Mouse (Mus musculus) kidney, embryonic 14.5 days (tissue): ENCODE results near the gene Ufd1. TPM values are rescaled to one million over a fixed set of nuclear protein-coding genes. Genes with fewer than 3 reads are reported as not detected.
"Not testable (repeated sequence)": the region's sequence is repeated elsewhere in the genome, so short reads cannot be mapped to it uniquely, and the experiment has no call there.

Experiments
- ATAC-seq: fragments of 200-750 bp; cut with Nextera tagmentation; 2 replicates; pipeline ENCODE4 v1.8.0; 2017; ENCODE audit warnings: moderate number of reproducible peaks, mild to moderate bottlenecking, moderate TSS enrichment, moderate library complexity; ENCODE audit not compliant: low FRiP score, low TSS enrichment
- H3K27ac ChIP-seq: fragments of 300-500 bp; sonication (generic); 2 replicates; pipeline ENCODE4 v1.5.1; 2014; ENCODE audit warnings: low read depth, mild to moderate bottlenecking, low read length, moderate library complexity, mixed read lengths
- H3K27me3 ChIP-seq: fragments of 300-500 bp; sonication (generic); 2 replicates; pipeline ENCODE4 v1.6.1; 2014; ENCODE audit warnings: mild to moderate bottlenecking, low read length; ENCODE audit not compliant: control insufficient read depth, insufficient read depth
- H3K36me3 ChIP-seq: fragments of 300-500 bp; sonication (generic); 2 replicates; pipeline ENCODE4 v1.6.1; 2014; ENCODE audit warnings: low read length, mixed read lengths; ENCODE audit not compliant: control insufficient read depth, insufficient read depth
- H3K4me1 ChIP-seq: fragments of 300-500 bp; sonication (generic); 2 replicates; pipeline ENCODE4 v1.6.1; 2014; ENCODE audit warnings: low read length, mixed read lengths; ENCODE audit not compliant: control insufficient read depth, insufficient read depth
- H3K4me2 ChIP-seq: fragments of 300-500 bp; sonication (generic); replicated peaks from 2 replicates; pipeline ENCODE4 v1.6.1; 2014; ENCODE audit warnings: low read depth, mild to moderate bottlenecking, low read length
- H3K4me3 ChIP-seq: fragments of 300-500 bp; sonication (generic); 2 replicates; pipeline ENCODE4 v1.5.1; 2014; ENCODE audit warnings: mild to moderate bottlenecking, low read length
- H3K9ac ChIP-seq: fragments of 300-500 bp; sonication (generic); 2 replicates; pipeline ENCODE4 v1.6.1; 2014; ENCODE audit warnings: low read depth, mild to moderate bottlenecking, low read length, moderate library complexity
- H3K9me3 ChIP-seq: fragments of 300-500 bp; sonication (generic); 2 replicates; pipeline ENCODE4 v1.6.1; 2016; ENCODE audit warnings: low read length; ENCODE audit not compliant: control insufficient read depth
- WGBS: fragments of 180-500 bp; shearing (Covaris S2); extraction: QIAGEN DNeasy Blood & Tissue Kit; methylation state at CpG from one replicate; pipeline ENCODE4 v1.1.7; 2014; 5-methylcytosine and 5-hydroxymethylcytosine counted together
- polyA plus RNA-seq: library from polyadenylated mRNA; unstranded; fragments of >200 nt; fragmentation: Nextera tagmentation; extraction: Ambion mirVana; gene quantifications from 2 replicates; pipeline ENCODE4 v1.2.1, GENCODE M21; 2014

Ufd1 gene
- polyA plus RNA-seq, 1 experiment from 2014 or later: 83.8 TPM

- Histone ChIP-seq H3K4me3 (no peak overlapping the region), H3K9ac (no peak overlapping the region), H3K27ac (no peak overlapping the region), H3K9me3 (peaks cover 3% of the 10 kb centered on the region; the same call in 1 of the 2 replicates), H3K4me1 (no peaks in the 10 kb centered on the region), H3K4me2 (no peak overlapping the region), H3K27me3 (no peaks in the 10 kb centered on the region), H3K36me3 (no peaks in the 10 kb centered on the region)
- no peak for ATAC-seq
- 68% methylated on average over 1 of the region's 1 CpGs for WGBS
These were observed 48.6 kb downstream of the Ufd1 start for GRCm38 (mm10) chr16:18860186-18860585.

- H3K36me3 ChIP-seq: peaks cover 31% of the 10 kb centered on the region
- not testable (repeated sequence) for H3K9me3 ChIP-seq, ATAC-seq, H3K4me2 ChIP-seq, H3K9ac ChIP-seq, H3K27ac ChIP-seq, H3K4me3 ChIP-seq, H3K4me1 ChIP-seq, H3K27me3 ChIP-seq
- 92% methylated on average over 1 of the region's 1 CpGs for WGBS
These were observed 58.9 kb downstream of the Ufd1 start for GRCm38 (mm10) chr16:18870495-18870894.

DNA sequence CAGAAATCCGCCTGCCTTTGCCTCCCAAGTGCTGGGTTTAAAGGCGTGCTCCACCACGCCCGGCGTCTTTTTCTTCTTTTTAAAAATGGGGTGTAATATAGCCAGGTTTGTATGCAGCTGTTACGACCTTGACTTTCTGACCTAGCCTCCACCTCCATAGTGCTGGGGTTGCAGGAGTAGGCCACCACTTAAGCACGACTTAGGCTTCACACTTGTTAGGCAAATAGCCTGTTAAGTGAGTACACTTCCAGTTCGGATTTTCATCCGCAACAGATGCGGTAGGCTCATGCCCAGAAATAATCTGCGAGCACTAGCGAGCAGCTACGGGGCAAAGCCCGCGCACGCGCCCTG is 64.5 kb downstream of the Ufd1 start:
- Histone ChIP-seq H3K4me1 (peaks cover 5% of the 10 kb centered on the region; the same call in 1 of the 2 replicates), H3K9me3 (no peaks in the 10 kb centered on the region), H3K4me3 (peak overlapping the region; percentile 89), H3K36me3 (peaks cover 32% of the 10 kb centered on the region), H3K4me2 (peak overlapping the region; percentile 85), H3K27ac (peak overlapping the region; percentile 95), H3K9ac (peak overlapping the region; percentile 78), H3K27me3 (no peaks in the 10 kb centered on the region)
- ATAC-seq: no peak
- WGBS: 1% methylated on average over 17 of the region's 17 CpGs

DNA sequence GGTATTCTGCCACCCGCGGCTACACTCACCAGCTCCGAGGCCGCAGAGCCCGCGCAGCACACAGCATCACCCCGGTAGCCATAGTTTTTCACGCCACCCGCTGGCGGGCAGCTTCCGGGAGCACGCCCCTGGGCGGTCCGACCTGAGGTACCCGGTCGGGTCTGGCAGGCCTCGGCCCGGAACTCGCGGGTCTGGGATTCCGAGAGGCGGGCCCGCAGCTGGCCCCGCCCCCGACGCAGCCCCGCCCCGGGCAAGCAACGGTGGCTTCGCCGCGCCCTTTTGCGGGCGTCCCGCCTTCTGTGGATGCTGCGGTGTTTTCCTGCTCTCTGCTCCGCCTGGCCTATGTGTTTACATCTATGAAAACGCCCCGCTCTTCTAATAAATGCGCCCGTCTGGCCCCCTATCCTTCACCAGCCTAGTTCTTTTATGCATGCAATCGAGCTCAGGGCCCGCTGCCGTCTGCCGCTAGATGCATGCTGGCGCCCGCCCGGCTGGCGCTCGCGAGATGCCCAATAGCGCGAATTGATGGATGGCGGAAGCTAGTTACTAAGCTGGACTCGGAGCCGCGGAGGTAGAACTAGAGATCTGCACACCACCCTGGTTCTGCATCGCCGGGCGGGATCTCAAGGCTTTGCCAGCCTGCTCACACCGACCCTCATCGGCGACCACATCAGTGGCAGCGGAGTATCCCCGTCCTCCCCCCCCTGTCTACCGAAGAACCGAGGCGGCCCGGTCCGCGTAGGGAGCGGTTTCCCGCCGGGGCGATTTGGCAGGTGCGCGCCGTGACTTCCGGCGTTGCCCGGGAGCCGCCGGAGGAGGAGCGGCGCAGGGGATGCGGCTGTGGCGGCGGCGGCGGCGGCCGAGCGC is 65.1 kb downstream of the Ufd1 start, which contains the start of the genes Mrpl40 and Hira:
Gene Mrpl40 (minus strand): TSS at position 421 of the 867 bp plus-strand sequence.
Gene Hira (plus strand): TSS at position 596 of the 867 bp plus-strand sequence.
- under 1% methylated on average over 83 of the region's 93 CpGs for WGBS
- peak within 1 kb of the TSS; percentile 89 for H3K4me3 ChIP-seq
- peak within 1 kb of the TSS; percentile 95 for H3K27ac ChIP-seq
- peaks cover 27% of the 10 kb centered on the region for H3K36me3 ChIP-seq
- ATAC-seq: peak; percentile 97
- peak within 1 kb of the TSS; percentile 85 for H3K4me2 ChIP-seq
- no peaks in the 10 kb centered on the region for H3K9me3 ChIP-seq
- H3K9ac ChIP-seq: peak within 1 kb of the TSS; percentile 78
- peaks cover 5% of the 10 kb centered on the region; the same call in 1 of the 2 replicates for H3K4me1 ChIP-seq
- H3K27me3 ChIP-seq: no peaks in the 10 kb centered on the region

DNA sequence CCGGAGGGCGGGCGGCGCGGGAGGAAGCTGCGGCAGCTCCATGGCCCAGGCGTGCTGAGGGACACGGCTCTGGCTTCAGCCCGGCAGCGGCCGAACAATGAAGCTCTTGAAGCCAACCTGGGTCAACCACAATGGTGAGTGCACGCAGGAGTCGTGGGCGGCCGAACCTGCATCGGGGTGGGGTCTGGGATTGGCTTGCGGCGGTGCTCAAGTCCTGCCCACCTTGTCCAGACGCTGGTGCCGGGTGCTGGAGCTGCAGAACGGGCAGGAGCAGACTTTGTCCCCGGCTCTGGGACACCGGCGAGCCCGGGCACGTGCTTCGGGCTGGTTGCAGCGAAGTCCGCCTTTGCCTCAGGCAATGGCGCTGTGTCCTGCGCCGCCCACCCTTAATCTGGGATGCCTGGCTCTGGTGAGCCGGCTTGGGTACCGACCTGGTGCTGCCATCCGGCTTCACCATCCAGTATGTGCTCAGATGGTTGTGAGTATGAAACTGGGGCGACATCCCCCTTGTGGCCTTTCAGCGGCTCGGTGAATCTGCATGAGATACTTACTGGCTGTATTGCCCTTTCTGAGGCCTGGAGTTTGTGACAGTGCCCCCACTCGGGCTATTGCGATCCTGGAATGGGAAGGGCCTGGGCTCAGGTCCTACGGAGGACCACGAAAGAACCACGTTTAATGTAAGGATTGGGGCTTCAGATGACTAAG is 66.0 kb downstream of the Ufd1 start:
- peaks cover 18% of the 10 kb centered on the region for H3K36me3 ChIP-seq
- peak; percentile 26 for ATAC-seq
- under 1% methylated on average over 40 of the region's 43 CpGs for WGBS

DNA sequence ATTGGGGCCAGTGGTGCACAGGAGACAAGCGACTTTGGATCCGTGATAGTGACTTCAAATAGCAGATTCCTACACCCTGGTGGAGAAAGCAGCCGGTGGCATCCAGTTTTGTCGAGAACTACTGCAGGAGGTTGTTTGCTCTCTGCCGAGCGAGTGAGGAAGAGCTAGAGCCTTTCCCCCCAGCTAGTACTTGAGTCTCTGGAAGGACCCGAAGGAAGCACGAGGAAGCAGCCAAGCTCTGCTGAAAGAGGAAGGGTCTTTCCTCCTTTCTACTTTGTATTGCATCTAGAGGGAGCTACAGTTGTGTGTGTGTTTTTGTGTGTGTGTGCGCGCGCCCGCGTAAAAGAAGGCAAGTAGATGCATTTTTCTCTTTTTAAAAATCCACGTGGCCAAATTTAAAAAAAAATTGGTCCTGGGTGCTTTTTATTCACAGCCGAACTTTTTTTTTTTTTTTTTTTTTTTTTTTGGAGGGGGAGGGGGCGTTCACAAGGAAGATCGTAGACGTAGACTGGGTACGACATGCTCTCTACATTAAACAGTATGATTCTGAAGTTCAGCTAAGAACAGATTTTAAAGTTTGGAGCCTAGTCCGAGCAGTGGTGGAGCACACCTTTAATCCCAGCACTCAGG is 66.6 kb downstream of the Ufd1 start:
- Histone ChIP-seq H3K9ac (peak overlapping the region; percentile 78), H3K27ac (peak overlapping the region; percentile 95), H3K27me3 (no peaks in the 10 kb centered on the region), H3K4me2 (peak overlapping the region; percentile 85), H3K9me3 (no peaks in the 10 kb centered on the region), H3K36me3 (peaks cover 11% of the 10 kb centered on the region), H3K4me3 (peak overlapping the region; percentile 89), H3K4me1 (peaks cover 5% of the 10 kb centered on the region; the same call in 1 of the 2 replicates)
- ATAC-seq: no peak
- 29% methylated on average over 20 of the region's 20 CpGs for WGBS

More for the DNA sequence above, 66.0 kb downstream of the Ufd1 start:
- Histone ChIP-seq H3K27me3 (no peaks in the 10 kb centered on the region), H3K4me1 (peaks cover 5% of the 10 kb centered on the region; the same call in 1 of the 2 replicates), H3K9me3 (no peaks in the 10 kb centered on the region), H3K9ac (peak overlapping the region; percentile 78), H3K4me2 (peak overlapping the region; percentile 85), H3K4me3 (peak overlapping the region; percentile 89), H3K27ac (peak overlapping the region; percentile 95)

GRCm38 (mm10) chr16:18884044-18884443 is 72.5 kb downstream of the Ufd1 start:
- Histone ChIP-seq H3K9ac (no peak overlapping the region), H3K27ac (no peak overlapping the region), H3K9me3 (no peaks in the 10 kb centered on the region), H3K27me3 (no peaks in the 10 kb centered on the region), H3K36me3 (peaks cover 3% of the 10 kb centered on the region; the same call in 1 of the 2 replicates), H3K4me2 (no peak overlapping the region), H3K4me3 (no peak overlapping the region), H3K4me1 (peaks cover 5% of the 10 kb centered on the region; the same call in 1 of the 2 replicates)
- no peak for ATAC-seq
